Mouse (Mus musculus): ENCODE results near the gene Ptgfrn. TPM values are rescaled to one million over a fixed set of nuclear protein-coding genes. Genes with fewer than 3 reads are reported as not detected.

Gene Ptgfrn
- polyA plus RNA-seq, 1 experiment from 2014 or later: 8.8 TPM

DNA sequence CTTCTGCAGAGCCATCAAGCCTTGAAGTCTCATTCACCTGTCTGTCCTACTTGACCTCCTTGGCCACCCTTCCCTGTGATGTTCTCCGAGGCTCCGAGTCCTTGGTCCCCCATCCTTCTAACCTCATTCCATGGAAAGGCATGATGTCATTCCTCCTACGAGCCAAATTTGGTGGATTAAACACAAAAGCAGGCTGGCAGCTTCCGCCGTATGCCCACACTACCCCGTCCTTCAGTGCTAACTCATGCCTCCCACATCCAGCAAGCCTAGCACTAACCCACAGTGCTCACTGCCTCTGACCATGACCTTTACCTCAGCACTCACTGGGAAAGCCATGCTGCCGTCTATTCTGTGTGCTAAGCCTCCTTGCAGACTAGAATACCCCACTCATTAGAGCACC is 8.0 kb downstream of the Ptgfrn start:
- Histone ChIP-seq H3K9ac (ENCODE audit: low read length) (no peak overlapping the region), H3K36me3 (ENCODE audit: control insufficient read depth, insufficient read depth, low read length) (no peaks in the 10 kb centered on the region), H3K9me3 (ENCODE audit: control insufficient read depth, low read length) (no peaks in the 10 kb centered on the region), H3K27me3 (replicated peaks; ENCODE audit: control insufficient read depth, insufficient read depth, low read length) (no peaks in the 10 kb centered on the region), H3K4me1 (replicated peaks; ENCODE audit: control insufficient read depth, insufficient read depth, low read length) (peaks cover 13% of the 10 kb centered on the region; the same call in 1 of the 2 replicates), H3K4me3 (ENCODE audit: low read depth, low read length) (no peak overlapping the region), H3K4me2 (ENCODE audit: low read length) (no peak overlapping the region), H3K27ac (ENCODE audit: low read depth) (no peak overlapping the region)
- no peak for ATAC-seq (replicated peaks; ENCODE audit: low FRiP score, low TSS enrichment, low read depth)
- DNase-seq (ENCODE audit: low spot score): no peak
- WGBS: 92% methylated on average over 7 of the region's 7 CpGs

DNA sequence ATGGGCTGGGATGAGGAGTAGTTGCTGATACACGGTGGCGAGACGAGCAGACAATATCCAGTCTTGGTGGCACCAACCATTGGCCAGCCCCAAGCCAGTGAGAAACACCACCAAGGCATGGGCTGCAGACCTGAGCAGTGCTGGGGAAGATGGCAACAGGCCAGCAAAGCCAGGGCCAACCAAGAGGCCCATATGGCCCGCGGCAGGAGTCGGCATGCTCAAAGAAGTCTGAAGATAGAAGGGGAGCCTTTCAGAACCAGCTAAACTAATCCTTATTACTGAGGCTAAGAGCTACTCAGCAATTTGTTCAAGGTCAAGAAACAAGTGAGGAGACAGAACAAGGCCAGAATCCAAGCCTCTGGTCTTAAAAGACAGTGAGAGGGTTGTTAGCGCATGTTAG is 8.9 kb downstream of the Ptgfrn start:
- no peak overlapping the region for H3K4me3 ChIP-seq (ENCODE audit: low read depth, low read length)
- DNase-seq (ENCODE audit: low spot score): no peak
- H3K4me1 ChIP-seq (replicated peaks; ENCODE audit: control insufficient read depth, insufficient read depth, low read length): peaks cover 13% of the 10 kb centered on the region; the same call in 1 of the 2 replicates
- no peak overlapping the region for H3K4me2 ChIP-seq (ENCODE audit: low read length)
- H3K36me3 ChIP-seq (ENCODE audit: control insufficient read depth, insufficient read depth, low read length): no peaks in the 10 kb centered on the region
- H3K9ac ChIP-seq (ENCODE audit: low read length): no peak overlapping the region
- ATAC-seq (replicated peaks; ENCODE audit: low FRiP score, low TSS enrichment, low read depth): no peak
- H3K9me3 ChIP-seq (ENCODE audit: control insufficient read depth, low read length): no peaks in the 10 kb centered on the region
- H3K27me3 ChIP-seq (replicated peaks; ENCODE audit: control insufficient read depth, insufficient read depth, low read length): no peaks in the 10 kb centered on the region
- 88% methylated on average over 7 of the region's 7 CpGs for WGBS
- H3K27ac ChIP-seq (ENCODE audit: low read depth): no peak overlapping the region

DNA sequence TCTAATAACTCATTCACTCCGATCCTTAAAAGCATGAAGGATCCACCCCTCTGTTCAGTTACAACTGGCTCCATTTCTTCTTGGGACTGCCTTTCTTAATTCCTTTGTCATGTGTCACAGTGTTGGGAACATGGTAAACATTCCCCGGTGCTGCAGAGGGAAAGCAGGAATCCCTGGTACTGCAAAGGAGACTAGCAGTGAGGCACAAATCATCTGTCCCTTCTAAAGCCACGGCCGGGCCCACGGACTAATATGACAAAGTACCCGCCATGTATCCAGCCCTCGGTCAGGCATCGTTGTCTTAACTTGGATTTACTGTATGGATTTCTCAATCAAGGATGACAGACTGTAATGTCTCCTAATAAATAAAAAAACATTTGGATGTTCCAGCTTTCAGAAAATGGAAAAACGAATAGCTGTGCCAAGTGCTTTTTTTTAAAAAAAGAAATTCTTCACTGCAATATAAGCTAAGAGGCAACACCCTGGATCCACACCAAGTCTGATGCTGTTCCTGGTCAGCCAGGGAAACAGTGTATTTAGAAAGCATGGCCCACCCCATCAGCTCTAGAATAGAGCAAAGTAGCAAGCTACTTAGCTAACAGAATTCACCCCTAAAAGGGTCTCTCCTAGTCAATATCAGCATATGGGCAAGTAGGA is 10.2 kb downstream of the Ptgfrn start:
- Histone ChIP-seq H3K4me2 (ENCODE audit: low read length) (no peak overlapping the region), H3K27ac (ENCODE audit: low read depth) (no peak overlapping the region), H3K27me3 (replicated peaks; ENCODE audit: control insufficient read depth, insufficient read depth, low read length) (no peaks in the 10 kb centered on the region), H3K4me3 (ENCODE audit: low read depth, low read length) (no peak overlapping the region), H3K36me3 (ENCODE audit: control insufficient read depth, insufficient read depth, low read length) (no peaks in the 10 kb centered on the region), H3K9ac (ENCODE audit: low read length) (no peak overlapping the region), H3K9me3 (ENCODE audit: control insufficient read depth, low read length) (no peaks in the 10 kb centered on the region), H3K4me1 (replicated peaks; ENCODE audit: control insufficient read depth, insufficient read depth, low read length) (peaks cover 12% of the 10 kb centered on the region; the same call in 1 of the 2 replicates)
- ATAC-seq (replicated peaks; ENCODE audit: low FRiP score, low TSS enrichment, low read depth) (no peak), DNase-seq (ENCODE audit: low spot score) (no peak)
- 51% methylated on average over 9 of the region's 9 CpGs for WGBS

DNA sequence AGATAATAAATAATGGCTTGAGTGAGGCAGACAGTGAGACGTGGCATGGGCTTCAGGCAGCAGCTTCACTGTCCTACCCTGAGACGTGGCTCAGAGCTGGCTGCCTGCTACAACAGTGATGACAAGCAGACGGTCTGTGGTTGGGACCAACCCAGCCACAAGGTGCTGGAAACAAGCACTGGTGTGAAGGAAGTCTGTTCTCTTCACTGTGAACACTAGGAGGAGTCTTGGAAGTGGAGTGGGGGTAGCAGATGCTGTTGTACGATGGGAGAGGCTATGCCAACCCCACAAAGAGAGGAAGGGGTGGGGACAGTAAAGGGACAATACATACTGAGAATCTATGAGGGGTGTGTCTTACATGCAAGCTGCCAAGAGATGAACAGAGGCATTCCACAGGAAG is 12.0 kb downstream of the Ptgfrn start:
- H3K9me3 ChIP-seq (ENCODE audit: control insufficient read depth, low read length): no peaks in the 10 kb centered on the region
- peaks cover 14% of the 10 kb centered on the region; the same call in 1 of the 2 replicates for H3K4me1 ChIP-seq (replicated peaks; ENCODE audit: control insufficient read depth, insufficient read depth, low read length)
- no peaks in the 10 kb centered on the region for H3K27me3 ChIP-seq (replicated peaks; ENCODE audit: control insufficient read depth, insufficient read depth, low read length)
- no peak overlapping the region for H3K9ac ChIP-seq (ENCODE audit: low read length)
- H3K27ac ChIP-seq (ENCODE audit: low read depth): no peak overlapping the region
- no peak for ATAC-seq (replicated peaks; ENCODE audit: low FRiP score, low TSS enrichment, low read depth)
- H3K4me3 ChIP-seq (ENCODE audit: low read depth, low read length): no peak overlapping the region
- no peaks in the 10 kb centered on the region for H3K36me3 ChIP-seq (ENCODE audit: control insufficient read depth, insufficient read depth, low read length)
- H3K4me2 ChIP-seq (ENCODE audit: low read length): no peak overlapping the region
- no peak for DNase-seq (ENCODE audit: low spot score)
- 60% methylated on average over 4 of the region's 4 CpGs for WGBS

DNA sequence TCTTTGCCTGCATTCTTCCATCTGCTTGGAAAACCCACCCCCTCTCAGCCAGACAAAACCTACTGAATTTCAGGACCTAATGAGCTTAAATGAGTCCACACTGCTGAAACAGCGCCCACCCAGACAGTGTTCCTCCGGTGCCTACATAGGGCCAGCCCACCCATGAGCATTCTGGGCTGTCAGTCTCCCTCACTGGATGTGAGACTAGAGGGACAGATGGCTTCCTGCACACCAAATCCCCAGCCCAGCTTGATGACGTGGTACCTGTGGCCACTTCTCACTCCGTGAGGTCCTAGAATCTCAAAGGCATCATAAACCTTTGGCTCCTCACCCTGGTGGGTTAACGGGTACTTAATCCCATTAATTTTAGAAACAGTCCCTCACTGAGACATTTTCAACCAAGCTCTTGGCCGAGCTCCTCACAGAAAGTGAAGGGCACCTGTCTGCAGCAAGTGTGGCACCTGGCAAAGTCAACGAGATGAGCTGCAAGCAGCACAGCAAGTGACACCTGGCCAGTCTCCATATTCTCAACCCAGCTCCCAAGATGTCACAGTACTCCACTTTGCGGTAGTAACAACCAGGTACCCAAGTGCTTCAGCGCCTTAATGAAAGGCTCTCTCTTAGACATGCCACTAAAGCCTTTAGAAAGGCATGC is 12.8 kb downstream of the Ptgfrn start:
- no peak for DNase-seq (ENCODE audit: low spot score)
- no peak for ATAC-seq (replicated peaks; ENCODE audit: low FRiP score, low TSS enrichment, low read depth)
- H3K4me3 ChIP-seq (ENCODE audit: low read depth, low read length): no peak overlapping the region
- no peak overlapping the region for H3K4me2 ChIP-seq (ENCODE audit: low read length)
- H3K9me3 ChIP-seq (ENCODE audit: control insufficient read depth, low read length): no peaks in the 10 kb centered on the region
- no peaks in the 10 kb centered on the region for H3K27me3 ChIP-seq (replicated peaks; ENCODE audit: control insufficient read depth, insufficient read depth, low read length)
- peaks cover 14% of the 10 kb centered on the region; the same call in 1 of the 2 replicates for H3K4me1 ChIP-seq (replicated peaks; ENCODE audit: control insufficient read depth, insufficient read depth, low read length)
- H3K9ac ChIP-seq (ENCODE audit: low read length): no peak overlapping the region
- H3K36me3 ChIP-seq (ENCODE audit: control insufficient read depth, insufficient read depth, low read length): no peaks in the 10 kb centered on the region
- no peak overlapping the region for H3K27ac ChIP-seq (ENCODE audit: low read depth)
- WGBS: 76% methylated on average over 9 of the region's 9 CpGs

GRCm38 (mm10) chr3:101095761-101096449 is 14.2 kb downstream of the Ptgfrn start:
- no peak overlapping the region for H3K4me2 ChIP-seq (ENCODE audit: low read length)
- no peaks in the 10 kb centered on the region for H3K36me3 ChIP-seq (ENCODE audit: control insufficient read depth, insufficient read depth, low read length)
- H3K9ac ChIP-seq (ENCODE audit: low read length): no peak overlapping the region
- H3K4me1 ChIP-seq (replicated peaks; ENCODE audit: control insufficient read depth, insufficient read depth, low read length): peaks cover 9% of the 10 kb centered on the region; the same call in 1 of the 2 replicates
- H3K4me3 ChIP-seq (ENCODE audit: low read depth, low read length): no peak overlapping the region
- ATAC-seq (replicated peaks; ENCODE audit: low FRiP score, low TSS enrichment, low read depth) (no peak), DNase-seq (ENCODE audit: low spot score) (no peak)
- H3K27ac ChIP-seq (ENCODE audit: low read depth): no peak overlapping the region
- 80% methylated on average over 5 of the region's 5 CpGs for WGBS
- H3K9me3 ChIP-seq (ENCODE audit: control insufficient read depth, low read length): no peaks in the 10 kb centered on the region
- H3K27me3 ChIP-seq (replicated peaks; ENCODE audit: control insufficient read depth, insufficient read depth, low read length): no peaks in the 10 kb centered on the region

- H3K4me3 ChIP-seq (ENCODE audit: low read depth, low read length): no peak overlapping the region
- no peaks in the 10 kb centered on the region for H3K36me3 ChIP-seq (ENCODE audit: control insufficient read depth, insufficient read depth, low read length)
- peaks cover 5% of the 10 kb centered on the region; the same call in 1 of the 2 replicates for H3K4me1 ChIP-seq (replicated peaks; ENCODE audit: control insufficient read depth, insufficient read depth, low read length)
- no peak overlapping the region for H3K27ac ChIP-seq (ENCODE audit: low read depth)
- 79% methylated on average over 13 of the region's 13 CpGs for WGBS
- no peaks in the 10 kb centered on the region for H3K27me3 ChIP-seq (replicated peaks; ENCODE audit: control insufficient read depth, insufficient read depth, low read length)
- ATAC-seq (replicated peaks; ENCODE audit: low FRiP score, low TSS enrichment, low read depth): no peak
- no peak overlapping the region for H3K9ac ChIP-seq (ENCODE audit: low read length)
- H3K4me2 ChIP-seq (ENCODE audit: low read length): no peak overlapping the region
- H3K9me3 ChIP-seq (ENCODE audit: control insufficient read depth, low read length): no peaks in the 10 kb centered on the region
- no peak for DNase-seq (ENCODE audit: low spot score)
Measured at GRCm38 (mm10) chr3:101092202-101092601, 17.9 kb downstream of the Ptgfrn start.

- Histone ChIP-seq H3K27ac (ENCODE audit: low read depth) (no peak overlapping the region), H3K4me3 (ENCODE audit: low read depth, low read length) (no peak overlapping the region), H3K9me3 (ENCODE audit: control insufficient read depth, low read length) (no peaks in the 10 kb centered on the region), H3K4me2 (ENCODE audit: low read length) (no peak overlapping the region), H3K36me3 (ENCODE audit: control insufficient read depth, insufficient read depth, low read length) (0 out of 2 replicates have a peak, but pooled peaks cover 2% of the 10 kb centered on the region), H3K4me1 (replicated peaks; ENCODE audit: control insufficient read depth, insufficient read depth, low read length) (no peaks in the 10 kb centered on the region), H3K27me3 (replicated peaks; ENCODE audit: control insufficient read depth, insufficient read depth, low read length) (no peaks in the 10 kb centered on the region), H3K9ac (ENCODE audit: low read length) (no peak overlapping the region)
- no peak for ATAC-seq (replicated peaks; ENCODE audit: low FRiP score, low TSS enrichment, low read depth)
- 70% methylated on average over 7 of the region's 7 CpGs for WGBS
- DNase-seq (ENCODE audit: low spot score): no peak
Measured at GRCm38 (mm10) chr3:101086584-101087445, 23.3 kb downstream of the Ptgfrn start.
